Mouse (Mus musculus) spleen, adult 2 months (tissue): Measurements from ENCODE around the gene Sh2b1. TPM values are rescaled to one million over a fixed set of nuclear protein-coding genes. Genes with fewer than 3 reads are reported as not detected.

Experiments used
- DNase-seq, 2 experiments: peaks; one replicate each; pipeline versions ENCODE4 v3.0.0 to v3.0.0-alpha.2; 2012 to 2021; ENCODE audit warnings: low spot score in 2 of 2, low read depth in 1 of 2
- H3K27ac ChIP-seq: fragments of 200-500 bp; 2 replicates; pipeline ENCODE4 v1.5.1; 2012; ENCODE audit warnings: low read length, inconsistent platforms; ENCODE audit not compliant: insufficient read depth
- H3K27me3 ChIP-seq: fragments of 200-500 bp; 2 replicates; pipeline ENCODE4 v1.6.1; 2012; ENCODE audit warnings: mild to moderate bottlenecking, moderate library complexity, low read length, inconsistent platforms; ENCODE audit not compliant: control insufficient read depth, insufficient read depth
- H3K36me3 ChIP-seq: fragments of 200-500 bp; 2 replicates; pipeline ENCODE4 v1.6.1; 2012; ENCODE audit warnings: mild to moderate bottlenecking, low read length, inconsistent platforms; ENCODE audit not compliant: control insufficient read depth, insufficient read depth
- H3K4me1 ChIP-seq: fragments of 200-500 bp; 2 replicates; pipeline ENCODE4 v1.6.1; 2011; ENCODE audit warnings: inconsistent platforms; ENCODE audit not compliant: control insufficient read depth, insufficient read depth, insufficient read length
- H3K4me3 ChIP-seq: fragments of 200-500 bp; 2 replicates; pipeline ENCODE4 v1.5.1; 2011; ENCODE audit warnings: mild to moderate bottlenecking, inconsistent platforms; ENCODE audit not compliant: insufficient read depth, insufficient read length; ENCODE audit errors: extremely low read depth
- CTCF ChIP-seq: fragments of 200-500 bp; IDR thresholded peaks from 2 replicates; pipeline ENCODE4 v1.5.1; 2011; ENCODE audit warnings: mild to moderate bottlenecking, inconsistent platforms; ENCODE audit not compliant: insufficient read depth, insufficient read length, insufficient replicate concordance; ENCODE audit errors: extremely low read depth
- POLR2A ChIP-seq: fragments of 200-500 bp; IDR thresholded peaks from 2 replicates; pipeline ENCODE4 v1.6.1; 2011; ENCODE audit warnings: low read depth, low read length, inconsistent platforms
- WGBS: fragments of 180-500 bp; shearing (Covaris S2); methylation state at CpG from one replicate; pipeline ENCODE4 v1.1.7; 2018; 5-methylcytosine and 5-hydroxymethylcytosine counted together
- polyA plus RNA-seq: library from polyadenylated mRNA; depleted of rRNA; stranded (reverse); fragments of >200 nt; gene quantifications from 2 replicates; pipeline ENCODE4 v1.2.3, GENCODE M21; 2012

Gene Sh2b1
- polyA plus RNA-seq, 1 experiment, result 53.4 TPM

GRCm38 (mm10) chr7:126434726-126435125, 40.5 kb downstream of the Sh2b1 start:
- DNase-seq, result no peak
- Histone ChIP-seq H3K4me1 (peaks cover under 1% of the 10 kb centered on the region; the same call in 1 of the 2 replicates), H3K27me3 (no peaks in the 10 kb centered on the region), H3K4me3 (no peak overlapping the region), H3K27ac (no peak overlapping the region), H3K36me3 (peaks cover 29% of the 10 kb centered on the region)
- TF ChIP-seq POLR2A (no peak), CTCF (no peak)
- 96% methylated on average over 7 of the region's 7 CpGs for WGBS

- Histone ChIP-seq H3K4me3 (no peak overlapping the region), H3K27ac (no peak overlapping the region), H3K27me3 (no peaks in the 10 kb centered on the region), H3K4me1 (peaks cover 13% of the 10 kb centered on the region; the same call in 1 of the 2 replicates), H3K36me3 (peaks cover 17% of the 10 kb centered on the region)
- DNase-seq, result no peak
- no peak for TF ChIP-seq POLR2A
- no peak for TF ChIP-seq CTCF
Measured at GRCm38 (mm10) chr7:126430167-126430566, 45.1 kb downstream of the Sh2b1 start.

GRCm38 (mm10) chr7:126429503-126429898, 45.7 kb downstream of the Sh2b1 start:
- no peak for TF ChIP-seq POLR2A
- 40% methylated on average over 15 of the region's 15 CpGs for WGBS
- H3K36me3 ChIP-seq, result peaks cover 17% of the 10 kb centered on the region
- no peak for DNase-seq
- peak overlapping the region; percentile 84 for H3K4me3 ChIP-seq
- no peaks in the 10 kb centered on the region for H3K27me3 ChIP-seq
- peaks cover 15% of the 10 kb centered on the region; the same call in 1 of the 2 replicates for H3K4me1 ChIP-seq
- H3K27ac ChIP-seq, result no peak overlapping the region

- peak; percentile 45; the same call in 1 of the 2 replicates for TF ChIP-seq POLR2A
- no peak for TF ChIP-seq CTCF
- H3K4me1 ChIP-seq, result peaks cover 15% of the 10 kb centered on the region; the same call in 1 of the 2 replicates
- peak; percentile 60 to 92 for DNase-seq
- WGBS, result under 1% methylated on average over 81 of the region's 82 CpGs
- no peaks in the 10 kb centered on the region for H3K27me3 ChIP-seq
- peak within 1 kb of the TSS; percentile 84 for H3K4me3 ChIP-seq
- H3K36me3 ChIP-seq, result peaks cover 15% of the 10 kb centered on the region
- peak within 1 kb of the TSS; percentile 97 for H3K27ac ChIP-seq
Measured at GRCm38 (mm10) chr7:126428631-126429502, 46.4 kb downstream of the Sh2b1 start, which contains the start of gene Rabep2. Gene Rabep2, plus strand, starts transcription at chr7:126428759.

- H3K4me1 ChIP-seq, result peaks cover 15% of the 10 kb centered on the region; the same call in 1 of the 2 replicates
- H3K4me3 ChIP-seq, result peak overlapping the region; percentile 84
- WGBS, result 29% methylated on average over 4 of the region's 4 CpGs
- TF ChIP-seq POLR2A (no peak), CTCF (no peak)
- peak overlapping the region; percentile 97 for H3K27ac ChIP-seq
- no peaks in the 10 kb centered on the region for H3K27me3 ChIP-seq
- no peak for DNase-seq
- peaks cover 12% of the 10 kb centered on the region for H3K36me3 ChIP-seq
Measured at GRCm38 (mm10) chr7:126428154-126428553, 47.1 kb downstream of the Sh2b1 start.

- DNase-seq, result no peak
- TF ChIP-seq CTCF (no peak), POLR2A (no peak)
- no peak overlapping the region for H3K4me3 ChIP-seq
- H3K4me1 ChIP-seq, result peaks cover 15% of the 10 kb centered on the region; the same call in 1 of the 2 replicates
- no peaks in the 10 kb centered on the region for H3K27me3 ChIP-seq
- 90% methylated on average over 13 of the region's 13 CpGs for WGBS
- peaks cover 11% of the 10 kb centered on the region for H3K36me3 ChIP-seq
- no peak overlapping the region for H3K27ac ChIP-seq
Measured at GRCm38 (mm10) chr7:126427323-126427860, 47.8 kb downstream of the Sh2b1 start.

- no peak for DNase-seq
- Histone ChIP-seq H3K36me3 (no peaks in the 10 kb centered on the region), H3K27ac (peak overlapping the region; percentile 86), H3K27me3 (no peaks in the 10 kb centered on the region), H3K4me3 (no peak overlapping the region), H3K4me1 (peaks cover 10% of the 10 kb centered on the region; the same call in 1 of the 2 replicates)
- TF ChIP-seq POLR2A (no peak), CTCF (no peak)
- 48% methylated on average over 6 of the region's 6 CpGs for WGBS
Measured at GRCm38 (mm10) chr7:126424161-126424560, 51.1 kb downstream of the Sh2b1 start.
